Mouse (Mus musculus): ENCODE results near the gene Mrpl57.

- TF ChIP-seq POLR2A (IDR thresholded peaks at IDR 0.05; ENCODE audit: borderline replicate concordance, insufficient read depth, low read length) (no peak), CTCF (IDR thresholded peaks at IDR 0.05; ENCODE audit: borderline replicate concordance, insufficient read depth, low read depth, low read length) (no peak)
Measured at GRCm38 (mm10) chr14:57789311-57789710, 36.7 kb upstream of the Mrpl57 start.

Data from cerebellum, adult 2 months (tissue).